Mouse (Mus musculus): ENCODE measurements around the gene Sspn. TPM values are rescaled to one million over a fixed set of nuclear protein-coding genes. Genes with fewer than 3 reads are reported as not detected.

Gene Sspn
- polyA plus RNA-seq, 1 experiment, result 14.3 TPM

DNA sequence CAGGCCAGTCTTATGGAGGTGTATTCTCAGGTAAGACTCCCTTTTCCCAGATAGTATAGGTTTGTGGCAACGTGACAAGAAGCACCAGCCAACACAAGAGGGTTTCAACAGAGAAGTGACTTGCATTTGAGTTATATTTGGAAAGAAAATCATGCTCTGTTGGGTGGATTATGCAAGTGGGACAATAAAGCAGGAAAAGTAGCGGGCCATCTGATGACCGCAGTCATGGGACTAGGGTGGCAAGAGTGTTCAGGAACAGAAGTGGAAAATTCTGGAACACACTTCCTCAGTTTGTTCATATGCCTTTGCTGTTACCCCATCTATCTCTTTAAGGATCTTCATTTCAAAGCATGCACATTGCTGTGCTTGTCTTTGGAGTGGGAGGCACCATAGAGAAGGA is 82.9 kb downstream of the Sspn start:
- DNase-seq (ENCODE audit: low read depth), result no peak

Other genes with a start within 250 kb of the Sspn start
- 23.1 and 23.7 TPM in 2 replicates for gene Rassf8, start 184.9 kb upstream of the Sspn start, polyA plus RNA-seq (2012; rRNA removed)
- gene Bhlhe41, start 66.1 kb upstream of the Sspn start, polyA plus RNA-seq (2012; rRNA removed), result 17.5 and 35.5 TPM in 2 replicates